Mouse (Mus musculus) lung, adult 2 months (tissue): ENCODE results near the gene Slc16a9.

Source experiments
- CTCF ChIP-seq: fragments of 200-500 bp; IDR thresholded peaks from 2 replicates; pipeline ENCODE4 v1.5.1; 2011; ENCODE audit warnings: mild to moderate bottlenecking, low read length, control low read depth; ENCODE audit not compliant: insufficient read depth
- POLR2A ChIP-seq: fragments of 200-500 bp; IDR thresholded peaks from 2 replicates; pipeline ENCODE4 v1.6.1; 2011; ENCODE audit warnings: low read depth, mild to moderate bottlenecking, control low read depth, low read length, borderline replicate concordance; ENCODE audit errors: extremely low read depth

GRCm38 (mm10) chr10:70288406-70289327 is 43.8 kb downstream of the Slc16a9 start:
- no peak for TF ChIP-seq CTCF
- no peak for TF ChIP-seq POLR2A
